In genomic region chr6:69828640-69829039, GRCm38 (mm10) we compare ENCODE assay signal across 7 mouse cellular contexts.
A peak's percentile ranks its signal among the peaks of the same experiment; 100 is the strongest.
DNase-seq lines count a peak whose midpoint lies in the region; ATAC-seq and TF ChIP-seq lines count a peak whose summit lies in the region.
"Not testable (repeated sequence)": the region's sequence is repeated elsewhere in the genome, so short reads cannot be mapped to it uniquely, and the experiment has no call there.

No protein-coding gene starts in this region.

- H3K9ac ChIP-seq in limb, embryonic 11.5 days (ENCODE audit: low read length), result not testable (repeated sequence)

- H3K27ac ChIP-seq in limb, embryonic 11.5 days (replicated peaks; ENCODE audit: low read depth, low read length), result not testable (repeated sequence)

- H3K4me1 ChIP-seq in limb, embryonic 11.5 days (ENCODE audit: control insufficient read depth, insufficient read depth, low read length), result not testable (repeated sequence)

- not testable (repeated sequence) for TF ChIP-seq CTCF in brain, embryonic 14.5 days (IDR thresholded peaks at IDR 0.05; ENCODE audit: borderline replicate concordance, extremely low read depth, insufficient read depth, insufficient read length)

- ATAC-seq in frontal cortex, adult (ENCODE audit: low TSS enrichment), result peak; percentile 86
- not testable (repeated sequence) for ATAC-seq in limb, embryonic 11.5 days (ENCODE audit: insufficient number of reproducible peaks, low FRiP score, low TSS enrichment, low read depth)

- DNase-seq in ES-CJ7 (ENCODE audit: low read depth, low spot score), result peak; percentile 40
- DNase-seq in brain, embryonic 14.5 days (ENCODE audit: low read depth), result peak; percentile 2
- peak; percentile 3 for DNase-seq in layer of hippocampus, adult 11-12 months (ENCODE audit: low spot score)
- DNase-seq in limb, embryonic 11.5 days (ENCODE audit: low spot score), result peak; percentile 21
- DNase-seq in retina, embryonic 14.5 days (ENCODE audit: low spot score), result peak; percentile 27
- DNase-seq in splenic B cell, adult 2 months (ENCODE audit: low read depth, low spot score), result peak; percentile 67

- H3K4me3 ChIP-seq in limb, embryonic 11.5 days (ENCODE audit: low read depth, low read length), result not testable (repeated sequence)

- H3K4me2 ChIP-seq in limb, embryonic 11.5 days (ENCODE audit: low read depth, severe bottlenecking), result not testable (repeated sequence)

- not testable (repeated sequence) for H3K27me3 ChIP-seq in limb, embryonic 11.5 days (ENCODE audit: control insufficient read depth, insufficient read depth, low read length); splenic B cell, adult 2 months (ENCODE audit: control insufficient read depth, insufficient read depth, low read length, poor library complexity, severe bottlenecking)

- TF ChIP-seq POLR2A in brain, embryonic 14.5 days (IDR thresholded peaks at IDR 0.05; ENCODE audit: borderline replicate concordance, extremely low read depth, insufficient read depth, insufficient read length, poor library complexity, severe bottlenecking), result not testable (repeated sequence)

- not testable (repeated sequence) for H3K36me3 ChIP-seq in limb, embryonic 11.5 days (ENCODE audit: control insufficient read depth, insufficient read depth, low read length); splenic B cell, adult 2 months (ENCODE audit: control insufficient read depth, insufficient read depth, low read length, poor library complexity, severe bottlenecking)

- WGBS in limb, embryonic 11.5 days, result 77% methylated on average over 5 of the region's 5 CpGs

- H3K9me3 ChIP-seq in limb, embryonic 11.5 days (ENCODE audit: control insufficient read depth, low read length), result not testable (repeated sequence)

Comparison
In these comparisons a context has a peak if more than half of its experiments do, and no peak if none do; other contexts are left out.
1. DNase-seq: peak in every context shown above with its lines; median percentile 67 in splenic B cell, adult 2 months; 40 in ES-CJ7; 27 in retina, embryonic 14.5 days; 21 in limb, embryonic 11.5 days; 3 in layer of hippocampus, adult 11-12 months; 2 in brain, embryonic 14.5 days.